Mouse (Mus musculus) hindbrain, embryonic 14.5 days (tissue): Measurements from ENCODE around the gene Stard5. TPM values are rescaled to one million over a fixed set of nuclear protein-coding genes. Genes with fewer than 3 reads are reported as not detected.

Experiments used
- ATAC-seq: fragments of 200-750 bp; cut with Nextera tagmentation; 2 replicates; pipeline ENCODE4 v1.8.0; 2017; ENCODE audit warnings: moderate number of reproducible peaks, mild to moderate bottlenecking, moderate TSS enrichment, moderate library complexity; ENCODE audit not compliant: low FRiP score
- DNase-seq: peaks from one replicate; pipeline ENCODE4 v3.0.0-alpha.2; 2015; ENCODE audit warnings: low spot score
- H3K27ac ChIP-seq: fragments of 300-500 bp; sonication (generic); 2 replicates; pipeline ENCODE4 v1.5.1; 2014; ENCODE audit warnings: mild to moderate bottlenecking, moderate library complexity
- H3K27me3 ChIP-seq: fragments of 300-500 bp; sonication (generic); 2 replicates; pipeline ENCODE4 v1.6.1; 2014; ENCODE audit warnings: mild to moderate bottlenecking, low read length, mixed read lengths; ENCODE audit not compliant: control insufficient read depth, insufficient read depth
- H3K36me3 ChIP-seq: fragments of 300-500 bp; sonication (generic); replicated peaks from 2 replicates; pipeline ENCODE4 v1.6.1; 2014; ENCODE audit not compliant: control insufficient read depth, insufficient read depth
- H3K4me1 ChIP-seq: fragments of 300-500 bp; sonication (generic); replicated peaks from 2 replicates; pipeline ENCODE4 v1.6.1; 2014; ENCODE audit warnings: antibody characterized with exemption, low read length, mixed read lengths; ENCODE audit not compliant: control insufficient read depth, insufficient read depth
- H3K4me2 ChIP-seq: fragments of 300-500 bp; sonication (generic); replicated peaks from 2 replicates; pipeline ENCODE4 v1.6.1; 2014; ENCODE audit warnings: mild to moderate bottlenecking, moderate library complexity
- H3K4me3 ChIP-seq: fragments of 300-500 bp; sonication (generic); replicated peaks from 2 replicates; pipeline ENCODE4 v1.5.1; 2014; ENCODE audit warnings: mild to moderate bottlenecking, low read length
- H3K9ac ChIP-seq: fragments of 300-500 bp; sonication (generic); 2 replicates; pipeline ENCODE4 v1.6.1; 2014
- H3K9me3 ChIP-seq: fragments of 300-500 bp; sonication (generic); 2 replicates; pipeline ENCODE4 v1.6.1; 2016; ENCODE audit warnings: low read length; ENCODE audit not compliant: control insufficient read depth
- WGBS: fragments of 180-500 bp; shearing (Covaris S2); extraction: QIAGEN DNeasy Blood & Tissue Kit; methylation state at CpG from one replicate; pipeline ENCODE4 v1.1.7; 2014; 5-methylcytosine and 5-hydroxymethylcytosine counted together
- polyA plus RNA-seq: library from polyadenylated mRNA; unstranded; fragments of >200 nt; fragmentation: Nextera tagmentation; extraction: Ambion mirVana; gene quantifications from 2 replicates; pipeline ENCODE4 v1.2.1, GENCODE M21; 2014

The Stard5 gene
- polyA plus RNA-seq, 1 experiment from 2014 or later, result 5.6 TPM

- ATAC-seq (no peak), DNase-seq (no peak)
- H3K4me1 ChIP-seq, result no peaks in the 10 kb centered on the region
- no peaks in the 10 kb centered on the region for H3K27me3 ChIP-seq
- H3K36me3 ChIP-seq, result no peaks in the 10 kb centered on the region
- no peak overlapping the region for H3K9ac ChIP-seq
- no peaks in the 10 kb centered on the region for H3K9me3 ChIP-seq
- H3K4me3 ChIP-seq, result no peak overlapping the region
- WGBS, result 97% methylated on average over 4 of the region's 4 CpGs
- H3K27ac ChIP-seq, result no peak overlapping the region
- no peak overlapping the region for H3K4me2 ChIP-seq
Measured at GRCm38 (mm10) chr7:83609891-83610290, 21.9 kb upstream of the Stard5 start.

GRCm38 (mm10) chr7:83611886-83612285 lies 19.9 kb upstream of the Stard5 start:
- ATAC-seq, result no peak
- no peaks in the 10 kb centered on the region for H3K4me1 ChIP-seq
- H3K36me3 ChIP-seq, result no peaks in the 10 kb centered on the region
- H3K4me2 ChIP-seq, result no peak overlapping the region
- H3K4me3 ChIP-seq, result no peak overlapping the region
- no peaks in the 10 kb centered on the region for H3K9me3 ChIP-seq
- H3K27me3 ChIP-seq, result no peaks in the 10 kb centered on the region
- H3K27ac ChIP-seq, result no peak overlapping the region
- no peak for DNase-seq
- WGBS, result 87% methylated on average over 1 of the region's 1 CpGs
- H3K9ac ChIP-seq, result no peak overlapping the region

- H3K9me3 ChIP-seq, result no peaks in the 10 kb centered on the region
- WGBS, result 94% methylated on average over 3 of the region's 3 CpGs
- H3K27me3 ChIP-seq, result no peaks in the 10 kb centered on the region
- no peak overlapping the region for H3K4me2 ChIP-seq
- DNase-seq (no peak), ATAC-seq (no peak)
- H3K9ac ChIP-seq, result no peak overlapping the region
- no peak overlapping the region for H3K4me3 ChIP-seq
- H3K36me3 ChIP-seq, result no peaks in the 10 kb centered on the region
- H3K4me1 ChIP-seq, result no peaks in the 10 kb centered on the region
- H3K27ac ChIP-seq, result no peak overlapping the region
Measured at GRCm38 (mm10) chr7:83615272-83615671, 16.5 kb upstream of the Stard5 start.

- DNase-seq (no peak), ATAC-seq (no peak)
- H3K4me1 ChIP-seq, result no peaks in the 10 kb centered on the region
- H3K4me3 ChIP-seq, result no peak overlapping the region
- WGBS, result 90% methylated on average over 8 of the region's 8 CpGs
- H3K9me3 ChIP-seq, result no peaks in the 10 kb centered on the region
- no peaks in the 10 kb centered on the region for H3K27me3 ChIP-seq
- no peak overlapping the region for H3K27ac ChIP-seq
- H3K4me2 ChIP-seq, result no peak overlapping the region
- no peak overlapping the region for H3K9ac ChIP-seq
- no peaks in the 10 kb centered on the region for H3K36me3 ChIP-seq
Measured at GRCm38 (mm10) chr7:83615815-83616214, 15.9 kb upstream of the Stard5 start.

- H3K27ac ChIP-seq, result no peak overlapping the region
- H3K27me3 ChIP-seq, result no peaks in the 10 kb centered on the region
- no peak overlapping the region for H3K4me2 ChIP-seq
- H3K9me3 ChIP-seq, result no peaks in the 10 kb centered on the region
- no peak overlapping the region for H3K9ac ChIP-seq
- 89% methylated on average over 3 of the region's 3 CpGs for WGBS
- H3K4me3 ChIP-seq, result no peak overlapping the region
- no peaks in the 10 kb centered on the region for H3K36me3 ChIP-seq
- no peaks in the 10 kb centered on the region for H3K4me1 ChIP-seq
- DNase-seq (no peak), ATAC-seq (no peak)
Measured at GRCm38 (mm10) chr7:83616268-83616667, 15.5 kb upstream of the Stard5 start.

GRCm38 (mm10) chr7:83618709-83619108 lies 13.1 kb upstream of the Stard5 start:
- no peaks in the 10 kb centered on the region for H3K9me3 ChIP-seq
- DNase-seq (no peak), ATAC-seq (no peak)
- no peak overlapping the region for H3K9ac ChIP-seq
- H3K4me3 ChIP-seq, result no peak overlapping the region
- H3K36me3 ChIP-seq, result no peaks in the 10 kb centered on the region
- H3K27ac ChIP-seq, result no peak overlapping the region
- H3K27me3 ChIP-seq, result no peaks in the 10 kb centered on the region
- 87% methylated on average over 1 of the region's 1 CpGs for WGBS
- H3K4me2 ChIP-seq, result no peak overlapping the region
- H3K4me1 ChIP-seq, result no peaks in the 10 kb centered on the region

GRCm38 (mm10) chr7:83622582-83622981 lies 9.2 kb upstream of the Stard5 start:
- no peak for DNase-seq
- Histone ChIP-seq H3K27ac (no peak overlapping the region), H3K27me3 (no peaks in the 10 kb centered on the region), H3K4me2 (no peak overlapping the region), H3K4me1 (no peaks in the 10 kb centered on the region), H3K36me3 (no peaks in the 10 kb centered on the region), H3K9me3 (no peaks in the 10 kb centered on the region), H3K9ac (no peak overlapping the region), H3K4me3 (no peak overlapping the region)
- 93% methylated on average over 6 of the region's 6 CpGs for WGBS
- ATAC-seq, result no peak

GRCm38 (mm10) chr7:83624065-83624464 lies 7.7 kb upstream of the Stard5 start:
- no peaks in the 10 kb centered on the region for H3K27me3 ChIP-seq
- H3K4me2 ChIP-seq, result no peak overlapping the region
- WGBS, result 76% methylated on average over 1 of the region's 1 CpGs

GRCm38 (mm10) chr7:83626557-83627257 lies 5.1 kb upstream of the Stard5 start:
- no peaks in the 10 kb centered on the region for H3K36me3 ChIP-seq
- DNase-seq, result no peak
- H3K4me1 ChIP-seq, result peaks cover 8% of the 10 kb centered on the region
- no peaks in the 10 kb centered on the region for H3K9me3 ChIP-seq
- no peaks in the 10 kb centered on the region for H3K27me3 ChIP-seq
- WGBS, result 92% methylated on average over 8 of the region's 8 CpGs
- ATAC-seq, result no peak
- no peak overlapping the region for H3K4me2 ChIP-seq
- no peak overlapping the region for H3K9ac ChIP-seq
- H3K4me3 ChIP-seq, result no peak overlapping the region
- H3K27ac ChIP-seq, result no peak overlapping the region

More at GRCm38 (mm10) chr7:83624065-83624464, 7.7 kb upstream of the Stard5 start:
- no peak overlapping the region for H3K9ac ChIP-seq
- H3K9me3 ChIP-seq, result no peaks in the 10 kb centered on the region
- H3K27ac ChIP-seq, result no peak overlapping the region
- DNase-seq (no peak), ATAC-seq (no peak)
- H3K4me1 ChIP-seq, result no peaks in the 10 kb centered on the region
- no peak overlapping the region for H3K4me3 ChIP-seq
- no peaks in the 10 kb centered on the region for H3K36me3 ChIP-seq

- no peak overlapping the region for H3K4me2 ChIP-seq
- DNase-seq (no peak), ATAC-seq (no peak)
- no peak overlapping the region for H3K27ac ChIP-seq
- no peak overlapping the region for H3K4me3 ChIP-seq
- no peaks in the 10 kb centered on the region for H3K9me3 ChIP-seq
- no peaks in the 10 kb centered on the region for H3K27me3 ChIP-seq
- no peaks in the 10 kb centered on the region for H3K36me3 ChIP-seq
- 88% methylated on average over 4 of the region's 4 CpGs for WGBS
- H3K9ac ChIP-seq, result no peak overlapping the region
- peaks cover 8% of the 10 kb centered on the region for H3K4me1 ChIP-seq
Measured at GRCm38 (mm10) chr7:83627369-83627768, 4.4 kb upstream of the Stard5 start.
